Mouse (Mus musculus): ENCODE measurements around the gene Erich4. TPM values are rescaled to one million over a fixed set of nuclear protein-coding genes. Genes with fewer than 3 reads are reported as not detected.

The Erich4 gene
- polyA plus RNA-seq (2014; fragmentation: Nextera tagmentation; extraction: Ambion mirVana), result not detected in 2 replicates

- H3K9me3 ChIP-seq (ENCODE audit: control insufficient read depth, low read length), result no peaks in the 10 kb centered on the region
- no peak for ATAC-seq (ENCODE audit: insufficient read depth, low FRiP score, low TSS enrichment)
These were observed at the start of gene Erich4 for GRCm38 (mm10) chr7:25615706-25616011. Gene Erich4 (minus strand): TSS chr7:25615892.

DNA sequence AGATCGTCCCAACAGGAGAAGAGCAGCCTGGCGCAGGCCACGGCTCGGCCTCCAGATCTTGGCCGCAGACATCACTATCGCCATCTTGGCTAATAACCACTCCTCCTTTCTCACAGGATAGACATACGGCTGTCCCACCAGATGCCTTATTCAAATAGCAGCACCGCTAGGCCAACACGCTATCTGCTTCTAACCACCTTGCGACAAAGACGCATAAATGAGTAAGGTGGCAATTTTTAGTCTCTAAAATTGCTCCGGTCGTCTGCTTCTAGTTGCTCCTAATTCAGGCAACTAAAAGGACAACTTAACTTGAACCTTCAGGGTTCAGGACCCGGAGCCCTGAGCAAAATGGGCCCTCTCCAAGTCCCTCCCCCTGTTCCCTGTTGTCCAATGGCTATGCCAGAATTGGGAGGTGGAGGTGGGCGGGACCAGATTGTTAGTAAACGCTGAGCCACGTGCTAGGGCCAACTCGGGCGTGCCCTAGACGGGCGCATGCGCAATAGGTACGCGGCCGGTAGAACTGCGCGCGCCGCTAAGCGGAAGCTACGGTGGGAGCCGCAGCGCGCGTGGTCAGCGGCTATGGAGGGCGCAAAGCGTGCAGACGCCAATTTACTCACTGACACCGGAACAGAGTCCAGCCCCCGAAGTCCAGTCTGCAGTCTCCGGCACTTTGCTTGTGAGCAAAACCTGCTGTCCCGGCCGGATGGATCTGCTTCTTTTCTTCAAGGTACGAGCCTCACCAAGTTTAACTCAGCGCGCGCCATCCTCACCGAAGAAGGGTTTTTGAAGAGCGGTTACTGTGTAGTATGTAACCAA lies 43.2 kb upstream of the Erich4 start, which contains the start of the genes Bckdha and Exosc5:
Gene Bckdha (minus strand): TSS at position 325 of the 816 bp plus-strand sequence.
Gene Exosc5 (plus strand): TSS at position 508 of the 816 bp plus-strand sequence.
- ATAC-seq (ENCODE audit: insufficient read depth, low FRiP score, low TSS enrichment) (peak; percentile 99), DNase-seq (ENCODE audit: low spot score) (peak; percentile 99)
- peak within 1 kb of the TSS; percentile 64 for H3K9ac ChIP-seq (ENCODE audit: low read length)
- H3K27ac ChIP-seq (ENCODE audit: low read depth, low read length), result peak within 1 kb of the TSS; percentile 27; the same call in 1 of the 2 replicates
- WGBS, result under 1% methylated on average over 50 of the region's 50 CpGs
- H3K4me1 ChIP-seq (ENCODE audit: control insufficient read depth, insufficient read depth, low read length), result peaks cover 4% of the 10 kb centered on the region
- no peaks in the 10 kb centered on the region for H3K9me3 ChIP-seq (ENCODE audit: control insufficient read depth, low read length)
- H3K4me2 ChIP-seq (ENCODE audit: low read depth), result peak within 1 kb of the TSS; percentile 65
- peak within 1 kb of the TSS; percentile 70 for H3K4me3 ChIP-seq (ENCODE audit: low read depth, low read length)
- H3K36me3 ChIP-seq (ENCODE audit: control insufficient read depth, insufficient read depth, low read length), result no peaks in the 10 kb centered on the region
- H3K27me3 ChIP-seq (ENCODE audit: control insufficient read depth, insufficient read depth, low read length), result no peaks in the 10 kb centered on the region

More at GRCm38 (mm10) chr7:25615706-25616011, at the start of gene Erich4:
- no peak within 1 kb of the TSS for H3K4me2 ChIP-seq (ENCODE audit: low read depth)
- H3K36me3 ChIP-seq (ENCODE audit: control insufficient read depth, insufficient read depth, low read length), result no peaks in the 10 kb centered on the region
- H3K9ac ChIP-seq (ENCODE audit: low read length), result no peak within 1 kb of the TSS
- H3K4me3 ChIP-seq (ENCODE audit: low read depth, low read length), result no peak within 1 kb of the TSS
- H3K4me1 ChIP-seq (ENCODE audit: control insufficient read depth, insufficient read depth, low read length), result no peaks in the 10 kb centered on the region
- WGBS, result 88% methylated on average over 5 of the region's 5 CpGs
- H3K27ac ChIP-seq (ENCODE audit: low read depth, low read length), result no peak within 1 kb of the TSS
- H3K27me3 ChIP-seq (ENCODE audit: control insufficient read depth, insufficient read depth, low read length), result no peaks in the 10 kb centered on the region
- DNase-seq (ENCODE audit: low spot score), result no peak

GRCm38 (mm10) chr7:25657785-25658184 lies 42.1 kb upstream of the Erich4 start:
- H3K9ac ChIP-seq (ENCODE audit: low read length), result peak overlapping the region; percentile 64
- peaks cover 4% of the 10 kb centered on the region for H3K4me1 ChIP-seq (ENCODE audit: control insufficient read depth, insufficient read depth, low read length)
- no peaks in the 10 kb centered on the region for H3K9me3 ChIP-seq (ENCODE audit: control insufficient read depth, low read length)
- DNase-seq (ENCODE audit: low spot score) (no peak), ATAC-seq (ENCODE audit: insufficient read depth, low FRiP score, low TSS enrichment) (no peak)
- no peaks in the 10 kb centered on the region for H3K36me3 ChIP-seq (ENCODE audit: control insufficient read depth, insufficient read depth, low read length)
- no peaks in the 10 kb centered on the region for H3K27me3 ChIP-seq (ENCODE audit: control insufficient read depth, insufficient read depth, low read length)
- WGBS, result 48% methylated on average over 10 of the region's 10 CpGs
- no peak overlapping the region for H3K27ac ChIP-seq (ENCODE audit: low read depth, low read length)
- H3K4me2 ChIP-seq (ENCODE audit: low read depth), result peak overlapping the region; percentile 65
- peak overlapping the region; percentile 70 for H3K4me3 ChIP-seq (ENCODE audit: low read depth, low read length)

DNA sequence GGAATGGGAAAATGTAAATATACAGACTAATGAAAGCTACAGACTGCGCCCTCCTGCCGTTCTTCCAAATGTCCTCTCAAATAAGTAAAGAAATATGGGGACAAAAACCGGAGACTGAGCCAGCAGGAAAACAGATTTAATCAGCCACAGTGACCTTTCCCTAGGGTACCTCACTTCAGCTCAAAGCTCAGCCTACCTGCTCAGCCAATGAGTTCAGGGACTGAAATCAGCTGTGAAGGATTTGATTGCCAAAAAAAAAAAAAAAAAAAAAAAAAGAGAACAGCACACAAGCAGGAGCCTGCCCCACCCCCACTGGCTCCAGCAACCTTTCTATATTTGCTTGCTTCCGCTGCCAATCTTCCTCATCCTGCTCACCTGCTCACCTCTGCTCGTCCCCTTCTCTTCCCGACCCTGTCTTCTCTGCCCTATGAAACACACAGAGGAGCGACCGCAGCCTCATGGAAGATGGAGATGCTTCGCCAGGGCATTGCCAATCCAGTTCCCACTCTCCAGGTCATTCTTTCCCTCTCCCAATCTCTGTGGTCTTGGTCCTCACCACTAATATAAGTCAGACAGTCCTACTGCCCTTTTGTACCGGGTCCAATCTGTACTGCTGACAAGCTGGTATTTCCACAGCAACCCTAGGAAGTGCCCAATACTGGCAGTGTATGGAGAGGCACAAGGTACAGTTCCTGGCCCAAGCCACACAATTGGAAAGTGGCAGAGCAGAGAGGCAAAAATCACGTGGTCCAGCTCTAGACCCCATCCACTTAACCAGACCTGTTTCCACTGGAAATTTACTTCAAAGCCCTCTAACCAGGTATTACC lies 40.1 kb upstream of the Erich4 start:
- 79% methylated on average over 11 of the region's 11 CpGs for WGBS
- H3K4me2 ChIP-seq (ENCODE audit: low read depth), result no peak overlapping the region
- H3K36me3 ChIP-seq (ENCODE audit: control insufficient read depth, insufficient read depth, low read length), result no peaks in the 10 kb centered on the region
- H3K27ac ChIP-seq (ENCODE audit: low read depth, low read length), result no peak overlapping the region
- H3K4me3 ChIP-seq (ENCODE audit: low read depth, low read length), result no peak overlapping the region
- no peaks in the 10 kb centered on the region for H3K27me3 ChIP-seq (ENCODE audit: control insufficient read depth, insufficient read depth, low read length)
- DNase-seq (ENCODE audit: low spot score) (no peak), ATAC-seq (ENCODE audit: insufficient read depth, low FRiP score, low TSS enrichment) (no peak)
- no peak overlapping the region for H3K9ac ChIP-seq (ENCODE audit: low read length)
- H3K4me1 ChIP-seq (ENCODE audit: control insufficient read depth, insufficient read depth, low read length), result peaks cover 4% of the 10 kb centered on the region
- H3K9me3 ChIP-seq (ENCODE audit: control insufficient read depth, low read length), result no peaks in the 10 kb centered on the region

- no peaks in the 10 kb centered on the region for H3K9me3 ChIP-seq (ENCODE audit: control insufficient read depth, low read length)
- H3K36me3 ChIP-seq (ENCODE audit: control insufficient read depth, insufficient read depth, low read length), result no peaks in the 10 kb centered on the region
- H3K9ac ChIP-seq (ENCODE audit: low read length), result no peak overlapping the region
- ATAC-seq (ENCODE audit: insufficient read depth, low FRiP score, low TSS enrichment) (no peak), DNase-seq (ENCODE audit: low spot score) (no peak)
- no peaks in the 10 kb centered on the region for H3K4me1 ChIP-seq (ENCODE audit: control insufficient read depth, insufficient read depth, low read length)
- H3K27me3 ChIP-seq (ENCODE audit: control insufficient read depth, insufficient read depth, low read length), result no peaks in the 10 kb centered on the region
- 92% methylated on average over 12 of the region's 12 CpGs for WGBS
- no peak overlapping the region for H3K27ac ChIP-seq (ENCODE audit: low read depth, low read length)
- H3K4me3 ChIP-seq (ENCODE audit: low read depth, low read length), result no peak overlapping the region
- H3K4me2 ChIP-seq (ENCODE audit: low read depth), result no peak overlapping the region
These were observed 36.6 kb upstream of the Erich4 start for GRCm38 (mm10) chr7:25652244-25652759.

GRCm38 (mm10) chr7:25651281-25651680 lies 35.6 kb upstream of the Erich4 start:
- Histone ChIP-seq H3K36me3 (ENCODE audit: control insufficient read depth, insufficient read depth, low read length) (no peaks in the 10 kb centered on the region), H3K9ac (ENCODE audit: low read length) (no peak overlapping the region), H3K4me3 (ENCODE audit: low read depth, low read length) (no peak overlapping the region), H3K4me1 (ENCODE audit: control insufficient read depth, insufficient read depth, low read length) (no peaks in the 10 kb centered on the region), H3K27me3 (ENCODE audit: control insufficient read depth, insufficient read depth, low read length) (no peaks in the 10 kb centered on the region), H3K27ac (ENCODE audit: low read depth, low read length) (no peak overlapping the region), H3K9me3 (ENCODE audit: control insufficient read depth, low read length) (no peaks in the 10 kb centered on the region), H3K4me2 (ENCODE audit: low read depth) (no peak overlapping the region)
- DNase-seq (ENCODE audit: low spot score) (no peak), ATAC-seq (ENCODE audit: insufficient read depth, low FRiP score, low TSS enrichment) (no peak)
- WGBS, result 89% methylated on average over 8 of the region's 8 CpGs

DNA sequence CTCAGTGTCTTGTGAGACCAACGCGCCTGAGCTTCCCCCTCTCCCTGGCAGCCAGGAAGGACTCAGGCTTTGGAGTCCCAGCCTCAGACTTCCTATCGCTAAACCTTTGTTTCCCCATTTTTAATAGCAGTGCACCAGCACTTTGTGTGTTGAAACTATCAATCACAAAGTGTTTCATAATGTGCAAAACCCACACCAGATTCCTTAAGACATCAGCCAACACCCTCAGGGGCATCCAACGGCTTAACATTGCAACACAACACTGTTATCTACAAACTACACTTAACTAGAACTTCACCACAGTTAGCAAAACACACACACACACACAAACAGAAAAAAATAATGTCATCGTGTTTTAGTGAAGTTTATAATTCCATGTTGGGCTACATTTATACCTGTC lies 34.1 kb upstream of the Erich4 start:
- Histone ChIP-seq H3K9me3 (ENCODE audit: control insufficient read depth, low read length) (no peaks in the 10 kb centered on the region), H3K4me3 (ENCODE audit: low read depth, low read length) (no peak overlapping the region), H3K36me3 (ENCODE audit: control insufficient read depth, insufficient read depth, low read length) (no peaks in the 10 kb centered on the region), H3K9ac (ENCODE audit: low read length) (no peak overlapping the region), H3K4me1 (ENCODE audit: control insufficient read depth, insufficient read depth, low read length) (no peaks in the 10 kb centered on the region), H3K27me3 (ENCODE audit: control insufficient read depth, insufficient read depth, low read length) (no peaks in the 10 kb centered on the region), H3K4me2 (ENCODE audit: low read depth) (no peak overlapping the region), H3K27ac (ENCODE audit: low read depth, low read length) (no peak overlapping the region)
- no peak for DNase-seq (ENCODE audit: low spot score)
- ATAC-seq (ENCODE audit: insufficient read depth, low FRiP score, low TSS enrichment), result no peak
- WGBS, result 80% methylated on average over 5 of the region's 5 CpGs

DNA sequence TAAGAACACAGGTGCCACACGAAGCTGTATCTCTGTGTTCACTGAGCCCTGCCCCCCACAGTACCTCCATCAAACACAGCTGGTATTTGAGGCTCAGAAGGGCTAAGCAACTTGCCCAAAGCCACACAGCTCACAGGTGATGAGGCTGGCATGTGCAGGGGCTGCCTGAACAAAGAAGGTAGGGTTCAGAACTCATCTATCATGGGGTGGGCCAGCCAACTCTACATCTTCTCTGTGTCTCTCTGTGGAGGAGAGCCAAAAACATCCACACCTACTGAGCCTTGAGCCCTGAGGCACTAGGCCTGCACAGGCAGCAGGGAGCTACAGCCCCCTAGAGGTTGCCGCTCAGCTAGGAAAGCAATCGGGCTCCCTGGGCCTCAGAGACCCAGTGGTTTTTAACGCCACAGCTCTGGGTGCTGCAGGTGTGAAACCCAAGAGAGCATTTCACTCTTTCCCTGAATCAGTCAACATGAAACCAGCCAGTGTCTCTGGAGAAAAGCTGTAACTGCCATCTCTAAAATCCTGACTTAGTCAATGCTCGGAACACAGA lies 32.0 kb upstream of the Erich4 start:
- WGBS, result 51% methylated on average over 5 of the region's 5 CpGs
- H3K4me2 ChIP-seq (ENCODE audit: low read depth), result no peak overlapping the region
- H3K36me3 ChIP-seq (ENCODE audit: control insufficient read depth, insufficient read depth, low read length), result no peaks in the 10 kb centered on the region
- H3K27ac ChIP-seq (ENCODE audit: low read depth, low read length), result no peak overlapping the region
- ATAC-seq (ENCODE audit: insufficient read depth, low FRiP score, low TSS enrichment) (no peak), DNase-seq (ENCODE audit: low spot score) (no peak)
- no peaks in the 10 kb centered on the region for H3K9me3 ChIP-seq (ENCODE audit: control insufficient read depth, low read length)
- no peaks in the 10 kb centered on the region for H3K27me3 ChIP-seq (ENCODE audit: control insufficient read depth, insufficient read depth, low read length)
- no peak overlapping the region for H3K4me3 ChIP-seq (ENCODE audit: low read depth, low read length)
- H3K9ac ChIP-seq (ENCODE audit: low read length), result no peak overlapping the region
- no peaks in the 10 kb centered on the region for H3K4me1 ChIP-seq (ENCODE audit: control insufficient read depth, insufficient read depth, low read length)

Measured in neural tube, embryonic 11.5 days (tissue).